ENCODE assay signal across 30 mouse cellular contexts in the genomic region with DNA sequence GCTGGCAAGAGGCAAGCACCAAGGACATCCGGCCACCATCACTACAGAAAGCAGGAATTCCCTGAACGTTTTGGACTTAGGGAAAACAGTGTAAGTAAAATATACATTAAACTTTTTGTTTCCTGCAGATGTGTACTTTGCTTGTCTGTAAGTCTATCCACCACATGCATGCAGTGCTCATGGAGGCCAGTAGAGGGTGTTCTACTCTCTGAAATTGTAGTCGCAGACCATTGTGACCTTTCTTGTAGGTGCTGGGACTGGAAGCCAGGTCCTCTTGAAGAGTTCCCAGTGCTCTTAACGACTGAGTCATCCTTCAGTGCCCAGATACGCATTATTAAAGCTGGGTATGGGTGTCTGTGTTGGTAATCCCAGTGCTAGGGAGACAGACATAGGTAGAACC.
A peak's percentile ranks its signal among the peaks of the same experiment; 100 is the strongest.
DNase-seq lines count a peak whose midpoint lies in the region; ATAC-seq and TF ChIP-seq lines count a peak whose summit lies in the region.
"Had no signal": no experiment of that assay in that cellular context is flagged by ENCODE, and none has a peak within 500 bp of the region (broad histone marks: within the 10 kb centered on the region; RNA-seq: fewer than 3 reads in every experiment).

No protein-coding gene starts in this region.

- peaks cover 2% of the 10 kb centered on the region; the same call in 1 of the 2 replicates for H3K27me3 ChIP-seq in kidney, postnatal 0 days (ENCODE audit: insufficient read depth, low read length)
- H3K27me3 ChIP-seq in midbrain, postnatal 0 days (ENCODE audit: insufficient read depth, low read length), result no peaks in the 10 kb centered on the region
- no peaks in the 10 kb centered on the region for H3K27me3 ChIP-seq in midbrain, embryonic 16.5 days (ENCODE audit: control insufficient read depth, insufficient read depth, low read depth, low read length)
- H3K27me3 ChIP-seq: embryonic facial prominence, embryonic 15.5 days had no signal

- H3K9ac ChIP-seq in kidney, postnatal 0 days (ENCODE audit: low read depth, low read length), result no peak overlapping the region
- no peak overlapping the region for H3K9ac ChIP-seq in midbrain, postnatal 0 days (replicated peaks; ENCODE audit: low read length, poor library complexity, severe bottlenecking)
- no peak overlapping the region for H3K9ac ChIP-seq in midbrain, embryonic 16.5 days (ENCODE audit: low read depth, low read length)
- H3K9ac ChIP-seq: embryonic facial prominence, embryonic 15.5 days; forebrain, embryonic 12.5 days; forebrain, postnatal 0 days; heart, embryonic 12.5 days; hindbrain, embryonic 14.5 days; liver, embryonic 12.5 days; lung, embryonic 14.5 days; neural tube, embryonic 13.5 days had no signal

- H3K4me3 ChIP-seq in kidney, postnatal 0 days (replicated peaks; ENCODE audit: low read depth, low read length), result no peak overlapping the region
- H3K4me3 ChIP-seq in midbrain, postnatal 0 days (ENCODE audit: low read depth, low read length), result no peak overlapping the region
- no peak overlapping the region for H3K4me3 ChIP-seq in midbrain, embryonic 16.5 days (ENCODE audit: low read depth, low read length)
- H3K4me3 ChIP-seq in cortical plate, adult 2 months (ENCODE audit: insufficient read depth, low read length), result no peak overlapping the region
- H3K4me3 ChIP-seq: embryonic facial prominence, embryonic 10.5 days; embryonic facial prominence, embryonic 15.5 days; forebrain, embryonic 12.5 days; heart, embryonic 12.5 days; liver, embryonic 12.5 days; neural tube, embryonic 13.5 days had no signal

- no peak overlapping the region for H3K4me2 ChIP-seq in kidney, postnatal 0 days (ENCODE audit: low read length)
- no peak overlapping the region for H3K4me2 ChIP-seq in midbrain, postnatal 0 days (ENCODE audit: low read depth, low read length, poor library complexity, severe bottlenecking)
- H3K4me2 ChIP-seq in midbrain, embryonic 16.5 days (ENCODE audit: low read length), result no peak overlapping the region
- H3K4me2 ChIP-seq: embryonic facial prominence, embryonic 15.5 days; forebrain, embryonic 12.5 days; heart, embryonic 12.5 days; hindbrain, embryonic 14.5 days; liver, embryonic 12.5 days; lung, embryonic 14.5 days; midbrain, embryonic 11.5 days; neural tube, embryonic 13.5 days had no signal

- peak; percentile 31; the same call in 1 of the 2 replicates for TF ChIP-seq CTCF in kidney, postnatal 0 days (IDR thresholded peaks at IDR 0.05; ENCODE audit: low read depth)
- peak; percentile 23 for TF ChIP-seq CTCF in midbrain, postnatal 0 days (IDR thresholded peaks at IDR 0.05)
- TF ChIP-seq CTCF in cortical plate, adult 2 months (IDR thresholded peaks at IDR 0.05; ENCODE audit: extremely low read depth, insufficient read depth, low read length), result 0 out of 2 replicates have a peak, but pooled peaks have one; percentile 3

- no peak overlapping the region for H3K27ac ChIP-seq in kidney, postnatal 0 days
- no peak overlapping the region for H3K27ac ChIP-seq in midbrain, postnatal 0 days (ENCODE audit: low read depth, low read length)
- H3K27ac ChIP-seq in midbrain, embryonic 16.5 days (ENCODE audit: low read length), result no peak overlapping the region
- H3K27ac ChIP-seq in cortical plate, adult 2 months (ENCODE audit: insufficient read depth, low read length), result no peak overlapping the region
- H3K27ac ChIP-seq: embryonic facial prominence, embryonic 10.5 days; embryonic facial prominence, embryonic 15.5 days; forebrain, embryonic 12.5 days; hindbrain, embryonic 14.5 days; liver, embryonic 12.5 days; neural tube, embryonic 13.5 days had no signal

- no peaks in the 10 kb centered on the region for H3K36me3 ChIP-seq in kidney, postnatal 0 days (ENCODE audit: insufficient read depth, low read length)
- no peaks in the 10 kb centered on the region for H3K36me3 ChIP-seq in midbrain, postnatal 0 days (ENCODE audit: insufficient read depth, low read length)
- no peaks in the 10 kb centered on the region for H3K36me3 ChIP-seq in midbrain, embryonic 16.5 days (ENCODE audit: control insufficient read depth, insufficient read depth, low read length)
- H3K36me3 ChIP-seq: embryonic facial prominence, embryonic 10.5 days; embryonic facial prominence, embryonic 15.5 days; forebrain, embryonic 12.5 days; heart, embryonic 12.5 days; liver, embryonic 12.5 days; neural tube, embryonic 13.5 days had no signal

- no peaks in the 10 kb centered on the region for H3K9me3 ChIP-seq in kidney, postnatal 0 days (replicated peaks; ENCODE audit: low read length)
- no peaks in the 10 kb centered on the region for H3K9me3 ChIP-seq in midbrain, postnatal 0 days (ENCODE audit: low read length)
- H3K9me3 ChIP-seq in midbrain, embryonic 16.5 days (replicated peaks; ENCODE audit: control insufficient read depth, low read length, poor library complexity, severe bottlenecking), result no peaks in the 10 kb centered on the region
- H3K9me3 ChIP-seq: embryonic facial prominence, embryonic 10.5 days; embryonic facial prominence, embryonic 15.5 days; forebrain, embryonic 12.5 days; heart, embryonic 12.5 days; liver, embryonic 12.5 days; neural tube, embryonic 13.5 days had no signal

- WGBS in kidney, postnatal 0 days, result 81% methylated on average over 5 of the region's 5 CpGs
- 93% methylated on average over 5 of the region's 5 CpGs for WGBS in midbrain, postnatal 0 days
- 89% methylated on average over 5 of the region's 5 CpGs for WGBS in midbrain, embryonic 16.5 days

- H3K4me1 ChIP-seq in kidney, postnatal 0 days (replicated peaks; ENCODE audit: insufficient read depth, low read length), result peaks cover 6% of the 10 kb centered on the region; the same call in 1 of the 2 replicates
- H3K4me1 ChIP-seq in midbrain, postnatal 0 days (ENCODE audit: insufficient read depth, low read length), result peaks cover 5% of the 10 kb centered on the region; the same call in 1 of the 2 replicates
- peaks cover 16% of the 10 kb centered on the region for H3K4me1 ChIP-seq in midbrain, embryonic 16.5 days (ENCODE audit: control insufficient read depth, insufficient read depth, low read length)
- peaks cover 2% of the 10 kb centered on the region; the same call in 1 of the 2 replicates for H3K4me1 ChIP-seq in cortical plate, adult 2 months (ENCODE audit: control insufficient read depth, insufficient read depth, low read length)

- TF ChIP-seq POLR2A in cortical plate, adult 2 months (IDR thresholded peaks at IDR 0.05; ENCODE audit: extremely low read depth, insufficient read depth, low read length), result no peak

- no peak for ATAC-seq in kidney, postnatal 0 days (replicated peaks; ENCODE audit: low FRiP score, low read depth)
- ATAC-seq in midbrain, postnatal 0 days (ENCODE audit: low FRiP score), result no peak
- no peak for ATAC-seq in midbrain, embryonic 16.5 days
- ATAC-seq: forebrain, postnatal 0 days; inflammation-experienced regulatory T-cells, adult 6 months; liver, embryonic 12.5 days; Patski had no signal

- no peak for DNase-seq in kidney, postnatal 0 days (ENCODE audit: low spot score)
- no peak for DNase-seq in kidney, postnatal 36 days
- DNase-seq in midbrain, postnatal 0 days (ENCODE audit: low spot score), result no peak
- peak; percentile 53 for DNase-seq in ES-CJ7 (ENCODE audit: low read depth, low spot score)
- no peak for DNase-seq in testis, postnatal 10 days (ENCODE audit: low spot score)
- DNase-seq: adrenal gland, postnatal 25 days; B cell, adult 2 months; cerebellum, adult 11-12 months; cerebellum, postnatal 10 days; forebrain, postnatal 0 days; gastrocnemius, postnatal 25 days; heart, adult 11 months; heart, postnatal 4 days; kidney, adult 2 months; kidney, postnatal 10 days; left cerebral cortex, postnatal 4 days; lung, embryonic 14.5 days; right cerebral cortex, postnatal 4 days had no signal
